Mouse (Mus musculus) telencephalon, adult 2 months (tissue): Measurements from ENCODE around the gene Gas2.

ENCODE experiments used
- DNase-seq: peaks from one replicate; pipeline ENCODE4 v3.0.0-alpha.2; 2011; ENCODE audit warnings: low read depth, low spot score

The Gas2 gene

GRCm38 (mm10) chr7:51964681-51965080 is 102.9 kb downstream of the Gas2 start:
- no peak for DNase-seq

- DNase-seq = no peak
Measured at GRCm38 (mm10) chr7:51967581-51967980, 105.8 kb downstream of the Gas2 start.

GRCm38 (mm10) chr7:51969379-51969778 is 107.6 kb downstream of the Gas2 start:
- no peak for DNase-seq

GRCm38 (mm10) chr7:51972252-51972855 is 110.5 kb downstream of the Gas2 start:
- DNase-seq = peak; percentile 47

- no peak for DNase-seq
Measured at GRCm38 (mm10) chr7:51973091-51973490, 111.3 kb downstream of the Gas2 start.

GRCm38 (mm10) chr7:51973526-51973925 is 111.7 kb downstream of the Gas2 start:
- no peak for DNase-seq

- no peak for DNase-seq
Measured at GRCm38 (mm10) chr7:51975181-51975580, 113.4 kb downstream of the Gas2 start.

GRCm38 (mm10) chr7:51979271-51979670 is 117.5 kb downstream of the Gas2 start:
- no peak for DNase-seq

GRCm38 (mm10) chr7:51982303-51982702 is 120.5 kb downstream of the Gas2 start:
- DNase-seq = peak; percentile 64

- DNase-seq = peak; percentile 59
Measured at GRCm38 (mm10) chr7:51985763-51986162, 123.9 kb downstream of the Gas2 start.

GRCm38 (mm10) chr7:51986909-51987308 is 125.1 kb downstream of the Gas2 start:
- DNase-seq = no peak

GRCm38 (mm10) chr7:51991020-51991419 is 129.2 kb downstream of the Gas2 start:
- no peak for DNase-seq

- DNase-seq = peak; percentile 98
Measured at GRCm38 (mm10) chr7:52005511-52006295, 143.9 kb downstream of the Gas2 start, which contains the start of gene Svip. Gene Svip (minus strand): TSS chr7:52006018.

GRCm38 (mm10) chr7:52006296-52006630 is 144.4 kb downstream of the Gas2 start:
- no peak for DNase-seq

GRCm38 (mm10) chr7:52007138-52007537 is 145.3 kb downstream of the Gas2 start:
- DNase-seq = no peak

- no peak for DNase-seq
Measured at GRCm38 (mm10) chr7:52013457-52013856, 151.6 kb downstream of the Gas2 start.

GRCm38 (mm10) chr7:52015180-52015579 is 153.4 kb downstream of the Gas2 start:
- no peak for DNase-seq

GRCm38 (mm10) chr7:52015628-52016027 is 153.8 kb downstream of the Gas2 start, which contains the start of gene 1700015G11Rik:
Gene 1700015G11Rik (minus strand): TSS chr7:52015728.
- DNase-seq = no peak

GRCm38 (mm10) chr7:52022039-52022438 is 160.2 kb downstream of the Gas2 start:
- no peak for DNase-seq

GRCm38 (mm10) chr7:52024050-52024626 is 162.3 kb downstream of the Gas2 start:
- no peak for DNase-seq

- DNase-seq = peak; percentile 29
Measured at GRCm38 (mm10) chr7:52037600-52038582, 176.1 kb downstream of the Gas2 start.
